Mouse (Mus musculus) right cerebral cortex, postnatal 10 days (tissue): ENCODE measurements around the gene Mfsd8.
"Not testable (repeated sequence)": the region's sequence is repeated elsewhere in the genome, so short reads cannot be mapped to it uniquely, and the experiment has no call there.

Source experiments
- DNase-seq, 2 experiments: peaks; one replicate each; pipeline ENCODE4 v3.0.0; 2021; ENCODE audit warnings: low spot score in 2 of 2

Gene Mfsd8

GRCm38 (mm10) chr3:40846473-40846956 lies at the start of gene Mfsd8:
TSS of gene Mfsd8 (minus strand) at chr3:40846886.
- peak; percentile 96 to 98 for DNase-seq

- peak; percentile 36 to 42 for DNase-seq
These were observed 47.6 kb upstream of the Mfsd8 start for GRCm38 (mm10) chr3:40894336-40894735.

GRCm38 (mm10) chr3:40893816-40894258 lies 47.2 kb upstream of the Mfsd8 start:
- peak; percentile 99 for DNase-seq

- DNase-seq: not testable (repeated sequence)
These were observed 6.5 kb upstream of the Mfsd8 start for GRCm38 (mm10) chr3:40853123-40853738.

- not testable (repeated sequence) for DNase-seq
These were observed 1.2 kb upstream of the Mfsd8 start for GRCm38 (mm10) chr3:40847936-40848335.

GRCm38 (mm10) chr3:40847018-40847417 lies 332 bp upstream of the Mfsd8 start:
- peak; percentile 68 for DNase-seq

- not testable (repeated sequence) for DNase-seq
These were observed 101 bp upstream of the Mfsd8 start, which contains the start of gene Abhd18 for GRCm38 (mm10) chr3:40846957-40847017. TSS of gene Abhd18 (plus strand) at chr3:40846970.

- not testable (repeated sequence) for DNase-seq
These were observed 1.2 kb downstream of the Mfsd8 start for GRCm38 (mm10) chr3:40845521-40845920.

GRCm38 (mm10) chr3:40813275-40813674 lies 33.4 kb downstream of the Mfsd8 start:
- no peak for DNase-seq

- no peak for DNase-seq
These were observed 36.8 kb downstream of the Mfsd8 start for GRCm38 (mm10) chr3:40809894-40810293.

GRCm38 (mm10) chr3:40808686-40809085 lies 38.0 kb downstream of the Mfsd8 start:
- no peak for DNase-seq

- no peak for DNase-seq
These were observed 39.8 kb downstream of the Mfsd8 start for GRCm38 (mm10) chr3:40806871-40807270.

- DNase-seq: peak in 1 of 2 experiments; percentile 49
These were observed 46.3 kb downstream of the Mfsd8 start for GRCm38 (mm10) chr3:40800373-40800823.

- DNase-seq: peak; percentile 98 to 99
These were observed 46.9 kb downstream of the Mfsd8 start, which contains the start of gene Plk4 for GRCm38 (mm10) chr3:40799530-40800372. TSS of gene Plk4 (plus strand) at chr3:40800019.

- DNase-seq: peak; percentile 42 to 53
These were observed 48.2 kb downstream of the Mfsd8 start for GRCm38 (mm10) chr3:40798500-40798899.

GRCm38 (mm10) chr3:40798054-40798453 lies 48.6 kb downstream of the Mfsd8 start:
- DNase-seq: no peak

GRCm38 (mm10) chr3:40793783-40794182 lies 52.9 kb downstream of the Mfsd8 start:
- no peak for DNase-seq
